Mouse (Mus musculus) spleen, adult 2 months (tissue): ENCODE measurements around the gene Arsb. TPM values are rescaled to one million over a fixed set of nuclear protein-coding genes. Genes with fewer than 3 reads are reported as not detected.

ENCODE experiments used
- DNase-seq, 2 experiments: peaks; one replicate each; pipeline versions ENCODE4 v3.0.0 to v3.0.0-alpha.2; 2012 to 2021; ENCODE audit warnings: low spot score in 2 of 2, low read depth in 1 of 2
- H3K27ac ChIP-seq: fragments of 200-500 bp; 2 replicates; pipeline ENCODE4 v1.5.1; 2012; ENCODE audit warnings: low read length, inconsistent platforms; ENCODE audit not compliant: insufficient read depth
- H3K27me3 ChIP-seq: fragments of 200-500 bp; 2 replicates; pipeline ENCODE4 v1.6.1; 2012; ENCODE audit warnings: mild to moderate bottlenecking, moderate library complexity, low read length, inconsistent platforms; ENCODE audit not compliant: control insufficient read depth, insufficient read depth
- H3K36me3 ChIP-seq: fragments of 200-500 bp; 2 replicates; pipeline ENCODE4 v1.6.1; 2012; ENCODE audit warnings: mild to moderate bottlenecking, low read length, inconsistent platforms; ENCODE audit not compliant: control insufficient read depth, insufficient read depth
- H3K4me1 ChIP-seq: fragments of 200-500 bp; 2 replicates; pipeline ENCODE4 v1.6.1; 2011; ENCODE audit warnings: inconsistent platforms; ENCODE audit not compliant: control insufficient read depth, insufficient read depth, insufficient read length
- H3K4me3 ChIP-seq: fragments of 200-500 bp; 2 replicates; pipeline ENCODE4 v1.5.1; 2011; ENCODE audit warnings: mild to moderate bottlenecking, inconsistent platforms; ENCODE audit not compliant: insufficient read depth, insufficient read length; ENCODE audit errors: extremely low read depth
- CTCF ChIP-seq: fragments of 200-500 bp; IDR thresholded peaks from 2 replicates; pipeline ENCODE4 v1.5.1; 2011; ENCODE audit warnings: mild to moderate bottlenecking, inconsistent platforms; ENCODE audit not compliant: insufficient read depth, insufficient read length, insufficient replicate concordance; ENCODE audit errors: extremely low read depth
- POLR2A ChIP-seq: fragments of 200-500 bp; IDR thresholded peaks from 2 replicates; pipeline ENCODE4 v1.6.1; 2011; ENCODE audit warnings: low read depth, low read length, inconsistent platforms
- WGBS: fragments of 180-500 bp; shearing (Covaris S2); methylation state at CpG from one replicate; pipeline ENCODE4 v1.1.7; 2018; 5-methylcytosine and 5-hydroxymethylcytosine counted together
- polyA plus RNA-seq: library from polyadenylated mRNA; depleted of rRNA; stranded (reverse); fragments of >200 nt; gene quantifications from 2 replicates; pipeline ENCODE4 v1.2.3, GENCODE M21; 2012

The Arsb gene
- polyA plus RNA-seq, 1 experiment: 16.6 TPM

DNA sequence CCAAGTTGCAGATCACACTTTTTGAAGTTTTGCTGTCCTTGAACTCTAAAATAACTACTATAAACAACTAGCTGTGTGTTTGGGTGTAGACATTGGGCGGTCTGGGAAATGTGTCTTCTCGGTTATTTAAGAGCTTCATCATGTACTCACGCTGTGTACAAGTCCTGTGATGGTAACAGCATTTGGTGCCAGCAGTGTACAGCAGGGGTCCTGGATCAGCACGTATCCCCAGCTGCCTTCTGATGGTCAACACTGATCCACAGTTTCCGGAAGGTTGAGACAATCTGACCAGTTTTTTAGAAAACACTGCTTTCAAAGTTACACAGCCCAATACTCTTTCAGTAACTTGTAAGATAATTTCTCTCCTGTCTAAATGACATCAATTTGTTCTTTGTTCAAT, 108.0 kb downstream of the Arsb start:
- TF ChIP-seq POLR2A: no peak
- no peak for TF ChIP-seq CTCF
- Histone ChIP-seq H3K4me1 (no peaks in the 10 kb centered on the region), H3K4me3 (no peak overlapping the region), H3K36me3 (no peaks in the 10 kb centered on the region), H3K27me3 (no peaks in the 10 kb centered on the region), H3K27ac (no peak overlapping the region)
- WGBS: 94% methylated on average over 5 of the region's 5 CpGs
- no peak for DNase-seq

DNA sequence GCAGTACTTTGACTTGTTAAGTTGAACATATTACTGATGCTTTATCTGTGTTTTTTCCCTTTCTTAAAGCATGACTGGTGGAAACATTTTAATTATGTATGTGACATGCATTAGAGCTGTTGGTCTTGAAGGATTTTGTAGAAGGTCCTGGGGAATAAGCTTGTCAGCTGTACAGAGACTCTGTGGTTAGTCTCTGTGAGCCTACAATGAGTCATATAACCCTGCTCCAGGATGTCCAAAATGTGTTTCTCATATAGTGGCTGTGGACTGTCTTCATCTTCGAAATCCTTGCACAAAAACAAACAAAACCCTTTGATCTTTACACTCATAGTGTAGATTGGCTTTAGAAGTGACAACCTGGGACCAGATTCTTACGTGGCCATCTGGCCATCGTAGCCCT, 110.7 kb downstream of the Arsb start:
- Histone ChIP-seq H3K36me3 (no peaks in the 10 kb centered on the region), H3K4me1 (no peaks in the 10 kb centered on the region; the same call in 1 of the 2 replicates), H3K27ac (no peak overlapping the region), H3K4me3 (no peak overlapping the region), H3K27me3 (no peaks in the 10 kb centered on the region)
- no peak for TF ChIP-seq POLR2A
- no peak for TF ChIP-seq CTCF
- DNase-seq: no peak
- 87% methylated on average over 3 of the region's 3 CpGs for WGBS

DNA sequence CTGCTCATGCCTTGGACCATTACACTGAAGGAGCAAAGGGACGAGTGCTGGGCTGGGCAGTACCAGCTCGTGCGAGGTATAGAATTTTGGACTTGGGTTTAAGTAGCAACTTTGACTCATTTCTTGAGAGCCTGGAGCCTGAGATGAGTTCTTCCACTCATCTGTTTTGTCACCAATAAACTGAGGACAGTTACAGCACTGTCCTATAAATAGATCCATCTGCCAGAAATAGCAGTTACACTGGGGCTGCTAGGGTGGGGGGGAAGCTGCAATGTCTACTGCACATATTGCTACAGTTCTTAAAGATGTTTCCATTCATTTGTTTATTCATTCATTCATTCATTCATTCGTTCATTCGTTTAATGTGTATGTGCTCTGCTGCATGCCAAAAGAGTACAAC, 115.6 kb downstream of the Arsb start:
- H3K4me1 ChIP-seq: no peaks in the 10 kb centered on the region; the same call in 1 of the 2 replicates
- H3K4me3 ChIP-seq: no peak overlapping the region
- H3K36me3 ChIP-seq: no peaks in the 10 kb centered on the region
- TF ChIP-seq POLR2A: no peak
- TF ChIP-seq CTCF: no peak
- no peak overlapping the region for H3K27ac ChIP-seq
- 89% methylated on average over 5 of the region's 5 CpGs for WGBS
- H3K27me3 ChIP-seq: no peaks in the 10 kb centered on the region
- no peak for DNase-seq

DNA sequence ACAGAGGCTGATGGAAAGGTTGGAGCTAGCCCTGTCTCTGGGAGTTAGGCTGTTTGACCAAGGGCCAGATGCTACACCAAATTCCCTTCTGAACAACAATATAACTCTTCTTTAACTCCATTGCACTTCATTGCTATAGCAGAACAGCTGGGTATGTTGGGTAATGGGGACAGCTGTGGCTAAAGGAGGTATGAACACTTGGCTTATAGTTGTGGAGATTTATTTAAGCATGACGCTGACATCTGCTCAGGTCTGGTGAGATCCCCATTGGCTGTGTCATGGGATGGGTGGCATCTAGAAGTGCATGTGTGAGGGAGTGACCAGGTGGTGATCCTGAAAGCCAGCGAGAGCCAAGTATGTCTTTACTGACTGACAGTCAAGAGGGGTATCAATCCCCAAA, 116.8 kb downstream of the Arsb start:
- no peak for TF ChIP-seq CTCF
- no peak for TF ChIP-seq POLR2A
- no peaks in the 10 kb centered on the region for H3K27me3 ChIP-seq
- no peaks in the 10 kb centered on the region for H3K36me3 ChIP-seq
- no peak overlapping the region for H3K4me3 ChIP-seq
- no peak for DNase-seq
- no peaks in the 10 kb centered on the region; the same call in 1 of the 2 replicates for H3K4me1 ChIP-seq
- WGBS: 92% methylated on average over 2 of the region's 2 CpGs
- no peak overlapping the region for H3K27ac ChIP-seq

DNA sequence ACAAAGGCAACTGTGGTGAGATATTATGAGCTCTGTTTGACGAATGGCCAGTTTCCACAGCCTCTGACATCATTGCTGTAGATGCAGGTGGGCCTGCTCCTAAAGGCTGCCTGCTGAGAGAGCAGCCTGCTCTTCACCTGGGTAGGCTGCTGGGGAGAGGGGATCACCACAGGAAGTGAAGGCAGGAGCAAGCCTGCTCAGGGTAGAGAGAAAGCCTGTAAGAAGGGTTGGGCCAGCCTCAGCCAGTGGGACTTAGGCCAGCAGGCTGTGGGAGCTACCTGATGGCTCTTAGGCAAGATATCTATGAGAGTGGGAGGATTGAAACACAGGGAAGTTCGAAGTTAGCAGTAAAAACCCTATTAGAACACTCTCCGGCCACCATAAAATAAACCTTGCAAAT, 117.5 kb downstream of the Arsb start:
- Histone ChIP-seq H3K27ac (no peak overlapping the region), H3K4me1 (no peaks in the 10 kb centered on the region; the same call in 1 of the 2 replicates), H3K4me3 (no peak overlapping the region), H3K36me3 (no peaks in the 10 kb centered on the region), H3K27me3 (no peaks in the 10 kb centered on the region)
- no peak for TF ChIP-seq CTCF
- TF ChIP-seq POLR2A: no peak
- no peak for DNase-seq
- WGBS: 85% methylated on average over 3 of the region's 3 CpGs

DNA sequence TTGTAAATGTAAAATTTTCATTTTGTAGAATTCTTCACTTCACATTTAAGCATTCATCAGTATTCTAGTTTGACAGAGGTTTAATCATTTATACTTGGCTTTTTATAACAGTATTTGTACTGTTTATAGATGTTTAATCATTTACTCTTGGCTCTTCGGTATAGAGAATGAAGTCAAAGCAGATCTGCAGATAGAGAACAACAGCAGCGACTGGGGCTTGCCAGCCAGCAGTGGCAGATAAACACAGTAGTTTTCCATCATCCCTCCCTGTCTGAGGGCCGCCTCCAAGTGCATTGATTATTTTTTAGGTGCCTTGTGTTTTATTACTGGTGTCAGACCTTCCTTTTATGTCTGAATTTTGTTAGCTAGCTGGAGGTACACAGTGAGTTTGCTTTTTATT, 118.6 kb downstream of the Arsb start:
- Histone ChIP-seq H3K36me3 (no peaks in the 10 kb centered on the region), H3K4me3 (no peak overlapping the region), H3K27ac (no peak overlapping the region), H3K4me1 (no peaks in the 10 kb centered on the region; the same call in 1 of the 2 replicates), H3K27me3 (no peaks in the 10 kb centered on the region)
- no peak for TF ChIP-seq POLR2A
- DNase-seq: no peak
- 94% methylated on average over 3 of the region's 3 CpGs for WGBS

DNA sequence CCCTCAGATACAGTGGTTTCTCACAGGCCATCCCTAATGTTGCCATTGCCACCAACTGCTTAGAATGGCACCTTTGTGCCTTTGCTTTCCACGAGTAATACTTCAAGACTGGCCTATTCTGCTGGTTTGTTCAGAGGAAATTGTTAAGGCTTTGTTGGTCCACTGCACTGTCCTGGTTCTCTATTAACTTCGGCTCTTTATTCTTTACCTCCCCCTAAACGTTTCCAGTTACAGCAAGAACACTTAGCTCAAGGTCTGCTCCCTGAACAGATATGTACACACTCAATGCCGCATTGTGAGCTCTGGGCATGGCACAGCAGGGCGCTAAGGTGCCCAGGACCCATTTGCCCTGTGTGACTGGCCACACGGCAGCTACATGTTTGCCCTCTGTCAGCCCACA, 119.8 kb downstream of the Arsb start:
- WGBS: 91% methylated on average over 6 of the region's 6 CpGs
- Histone ChIP-seq H3K27me3 (no peaks in the 10 kb centered on the region), H3K4me3 (no peak overlapping the region), H3K36me3 (no peaks in the 10 kb centered on the region), H3K27ac (no peak overlapping the region), H3K4me1 (no peaks in the 10 kb centered on the region; the same call in 1 of the 2 replicates)
- TF ChIP-seq POLR2A (no peak), CTCF (no peak)
- no peak for DNase-seq
